Mouse (Mus musculus) layer of hippocampus, adult 2 months (tissue): ENCODE data around the gene Itm2b. TPM values are rescaled to one million over a fixed set of nuclear protein-coding genes. Genes with fewer than 3 reads are reported as not detected.

Experiments used
- DNase-seq, 2 experiments: peaks; one replicate each; pipeline ENCODE4 v3.0.0; 2022; ENCODE audit warnings: low spot score in 2 of 2
- H3K27ac ChIP-seq: fragments of 200-600 bp; 2 replicates; pipeline ENCODE4 v1.8.1; 2022
- H3K4me3 ChIP-seq: fragments of 200-600 bp; 2 replicates; pipeline ENCODE4 v1.8.1; 2022; ENCODE audit warnings: mild to moderate bottlenecking
- CTCF ChIP-seq: fragments of 200-600 bp; conservative IDR thresholded peaks from 2 replicates; pipeline ENCODE4 v1.8.1; 2022; ENCODE audit warnings: antibody characterized with exemption, mild to moderate bottlenecking, moderate library complexity
- total RNA-seq, 2 experiments: library from RNA; stranded (reverse); gene quantifications; 2 replicates each; pipeline ENCODE4 v1.2.3; 2021

Gene Itm2b
- total RNA-seq, 2 experiments from 2014 or later, result 989 to 1,035 TPM

- Histone ChIP-seq H3K4me3 (peak overlapping the region; percentile 88; the same call in 1 of the 2 replicates), H3K27ac (0 out of 2 replicates have a peak overlapping the region, but pooled peaks have one; percentile 95)
- TF ChIP-seq CTCF, result no peak
- no peak for DNase-seq
Measured at GRCm38 (mm10) chr14:73323965-73324364, 61.1 kb downstream of the Itm2b start.

GRCm38 (mm10) chr14:73322142-73322541 lies 62.9 kb downstream of the Itm2b start:
- H3K27ac ChIP-seq, result no peak overlapping the region
- no peak overlapping the region for H3K4me3 ChIP-seq
- no peak for TF ChIP-seq CTCF
- DNase-seq, result no peak

- TF ChIP-seq CTCF, result no peak
Measured at GRCm38 (mm10) chr14:73316933-73317332, 68.2 kb downstream of the Itm2b start.

GRCm38 (mm10) chr14:73313864-73314263 lies 71.2 kb downstream of the Itm2b start:
- no peak for TF ChIP-seq CTCF
- Histone ChIP-seq H3K27ac (peak overlapping the region; percentile 20; the same call in 1 of the 2 replicates), H3K4me3 (no peak overlapping the region)
- no peak for DNase-seq

More at GRCm38 (mm10) chr14:73316933-73317332, 68.2 kb downstream of the Itm2b start:
- Histone ChIP-seq H3K27ac (no peak overlapping the region), H3K4me3 (no peak overlapping the region)
- no peak for DNase-seq

GRCm38 (mm10) chr14:73313396-73313795 lies 71.7 kb downstream of the Itm2b start:
- TF ChIP-seq CTCF, result no peak
- Histone ChIP-seq H3K27ac (peak overlapping the region; percentile 20; the same call in 1 of the 2 replicates), H3K4me3 (no peak overlapping the region)
- DNase-seq, result no peak

GRCm38 (mm10) chr14:73312909-73313308 lies 72.2 kb downstream of the Itm2b start:
- Histone ChIP-seq H3K27ac (no peak overlapping the region), H3K4me3 (no peak overlapping the region)
- DNase-seq, result no peak
- TF ChIP-seq CTCF, result no peak

Other genes with a start within 250 kb of the Itm2b start
- 1 to 10 TPM; 1.7 to 1.9 TPM for gene Lpar6, start 147.4 kb downstream of the Itm2b start, total RNA-seq
- 10 to 100 TPM; 32.0 to 40.5 TPM for gene Rb1, start 59.5 kb downstream of the Itm2b start, total RNA-seq
- 10 to 100 TPM; 31.7 to 35.4 TPM for gene Med4, start 124.7 kb upstream of the Itm2b start, total RNA-seq
- gene Sucla2, start 140.0 kb upstream of the Itm2b start, total RNA-seq, result 100 to 1,000 TPM; 151 to 152 TPM
- gene Nudt15, start 163.0 kb upstream of the Itm2b start, total RNA-seq, result 1 to 10 TPM; 4.8 to 7.7 TPM